Mouse (Mus musculus): ENCODE results near the gene Usp17la. TPM values are rescaled to one million over a fixed set of nuclear protein-coding genes. Genes with fewer than 3 reads are reported as not detected.
"Not testable (repeated sequence)": the region's sequence is repeated elsewhere in the genome, so short reads cannot be mapped to it uniquely, and the experiment has no call there.

Usp17la gene
- not detected in 2 replicates for polyA plus RNA-seq (2014; fragmentation: Nextera tagmentation; extraction: Ambion mirVana)

- not testable (repeated sequence) for H3K4me1 ChIP-seq (ENCODE audit: control insufficient read depth, insufficient read depth, low read length); H3K9me3 ChIP-seq (ENCODE audit: control insufficient read depth, low read depth, low read length); H3K4me2 ChIP-seq (replicated peaks; ENCODE audit: low read depth, low read length); H3K27ac ChIP-seq (ENCODE audit: low read length); H3K9ac ChIP-seq (replicated peaks; ENCODE audit: low read depth, low read length); H3K36me3 ChIP-seq (ENCODE audit: control insufficient read depth, insufficient read depth, low read length); H3K4me3 ChIP-seq (ENCODE audit: low read depth, low read length); ATAC-seq (ENCODE audit: insufficient number of reproducible peaks, insufficient read depth, low FRiP score, low read depth); H3K27me3 ChIP-seq (ENCODE audit: control insufficient read depth, insufficient read depth, low read length)
- 77% methylated on average over 2 of the region's 2 CpGs for WGBS
These were observed at the start of gene Usp17la for GRCm38 (mm10) chr7:104856709-104857108. Gene Usp17la (plus strand): TSS chr7:104857009.

- not testable (repeated sequence) for H3K4me1 ChIP-seq (ENCODE audit: control insufficient read depth, insufficient read depth, low read length); H3K27me3 ChIP-seq (ENCODE audit: control insufficient read depth, insufficient read depth, low read length); H3K4me2 ChIP-seq (replicated peaks; ENCODE audit: low read depth, low read length); H3K36me3 ChIP-seq (ENCODE audit: control insufficient read depth, insufficient read depth, low read length); H3K27ac ChIP-seq (ENCODE audit: low read length); H3K9ac ChIP-seq (replicated peaks; ENCODE audit: low read depth, low read length); ATAC-seq (ENCODE audit: insufficient number of reproducible peaks, insufficient read depth, low FRiP score, low read depth); H3K4me3 ChIP-seq (ENCODE audit: low read depth, low read length); H3K9me3 ChIP-seq (ENCODE audit: control insufficient read depth, low read depth, low read length)
- WGBS, result 76% methylated on average over 8 of the region's 8 CpGs
These were observed 46.5 kb upstream of the Usp17la start for GRCm38 (mm10) chr7:104810335-104810734.

- Histone ChIP-seq H3K27me3 (ENCODE audit: control insufficient read depth, insufficient read depth, low read length) (no peaks in the 10 kb centered on the region), H3K4me1 (ENCODE audit: control insufficient read depth, insufficient read depth, low read length) (no peaks in the 10 kb centered on the region), H3K9ac (replicated peaks; ENCODE audit: low read depth, low read length) (no peak within 1 kb of the TSS), H3K27ac (ENCODE audit: low read length) (no peak within 1 kb of the TSS), H3K36me3 (ENCODE audit: control insufficient read depth, insufficient read depth, low read length) (no peaks in the 10 kb centered on the region), H3K9me3 (ENCODE audit: control insufficient read depth, low read depth, low read length) (no peaks in the 10 kb centered on the region), H3K4me2 (replicated peaks; ENCODE audit: low read depth, low read length) (no peak within 1 kb of the TSS), H3K4me3 (ENCODE audit: low read depth, low read length) (no peak within 1 kb of the TSS)
- no peak for ATAC-seq (ENCODE audit: insufficient number of reproducible peaks, insufficient read depth, low FRiP score, low read depth)
- 67% methylated on average over 1 of the region's 1 CpGs for WGBS
These were observed 14.3 kb upstream of the Usp17la start, which contains the start of gene Usp17lb for GRCm38 (mm10) chr7:104842503-104842902. Gene Usp17lb (minus strand): TSS chr7:104842603.

GRCm38 (mm10) chr7:104843731-104844287, 13.0 kb upstream of the Usp17la start:
- Histone ChIP-seq H3K36me3 (ENCODE audit: control insufficient read depth, insufficient read depth, low read length) (no peaks in the 10 kb centered on the region), H3K9me3 (ENCODE audit: control insufficient read depth, low read depth, low read length) (no peaks in the 10 kb centered on the region), H3K27ac (ENCODE audit: low read length) (no peak overlapping the region), H3K4me3 (ENCODE audit: low read depth, low read length) (no peak overlapping the region), H3K27me3 (ENCODE audit: control insufficient read depth, insufficient read depth, low read length) (no peaks in the 10 kb centered on the region), H3K9ac (replicated peaks; ENCODE audit: low read depth, low read length) (no peak overlapping the region), H3K4me2 (replicated peaks; ENCODE audit: low read depth, low read length) (no peak overlapping the region), H3K4me1 (ENCODE audit: control insufficient read depth, insufficient read depth, low read length) (no peaks in the 10 kb centered on the region)
- 60% methylated on average over 1 of the region's 1 CpGs for WGBS
- ATAC-seq (ENCODE audit: insufficient number of reproducible peaks, insufficient read depth, low FRiP score, low read depth), result no peak

GRCm38 (mm10) chr7:104851546-104851945, 5.3 kb upstream of the Usp17la start:
- H3K27ac ChIP-seq (ENCODE audit: low read length); H3K4me3 ChIP-seq (ENCODE audit: low read depth, low read length); H3K27me3 ChIP-seq (ENCODE audit: control insufficient read depth, insufficient read depth, low read length); H3K4me2 ChIP-seq (replicated peaks; ENCODE audit: low read depth, low read length); ATAC-seq (ENCODE audit: insufficient number of reproducible peaks, insufficient read depth, low FRiP score, low read depth); H3K36me3 ChIP-seq (ENCODE audit: control insufficient read depth, insufficient read depth, low read length); H3K9me3 ChIP-seq (ENCODE audit: control insufficient read depth, low read depth, low read length); H3K9ac ChIP-seq (replicated peaks; ENCODE audit: low read depth, low read length); H3K4me1 ChIP-seq (ENCODE audit: control insufficient read depth, insufficient read depth, low read length): not testable (repeated sequence)
- WGBS, result 84% methylated on average over 2 of the region's 2 CpGs

- Histone ChIP-seq H3K36me3 (ENCODE audit: control insufficient read depth, insufficient read depth, low read length) (no peaks in the 10 kb centered on the region), H3K4me3 (ENCODE audit: low read depth, low read length) (no peak overlapping the region), H3K4me1 (ENCODE audit: control insufficient read depth, insufficient read depth, low read length) (no peaks in the 10 kb centered on the region), H3K27ac (ENCODE audit: low read length) (no peak overlapping the region), H3K4me2 (replicated peaks; ENCODE audit: low read depth, low read length) (no peak overlapping the region), H3K9me3 (ENCODE audit: control insufficient read depth, low read depth, low read length) (no peaks in the 10 kb centered on the region), H3K9ac (replicated peaks; ENCODE audit: low read depth, low read length) (no peak overlapping the region), H3K27me3 (ENCODE audit: control insufficient read depth, insufficient read depth, low read length) (no peaks in the 10 kb centered on the region)
- ATAC-seq (ENCODE audit: insufficient number of reproducible peaks, insufficient read depth, low FRiP score, low read depth), result no peak
- 80% methylated on average over 3 of the region's 3 CpGs for WGBS
These were observed 1.5 kb upstream of the Usp17la start for GRCm38 (mm10) chr7:104855248-104855750.

DNA sequence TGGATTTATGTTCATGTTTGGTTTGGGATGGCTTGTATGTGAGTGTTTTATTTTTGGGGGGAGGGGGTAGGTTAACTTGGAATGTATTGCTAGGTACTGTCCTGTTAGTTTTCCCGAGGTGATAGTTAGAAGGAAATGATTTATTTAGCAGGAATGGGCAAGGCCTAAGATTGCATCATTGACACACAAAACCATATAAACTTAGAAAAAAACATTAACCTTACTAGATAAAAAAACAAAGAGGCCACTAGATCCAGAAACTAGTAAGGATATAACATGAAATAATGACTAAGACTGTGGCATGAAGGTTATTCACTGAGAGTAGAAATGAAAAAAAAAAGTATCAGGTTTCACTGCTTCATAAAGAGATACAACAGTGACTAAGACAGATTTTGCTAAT, 874 bp downstream of the Usp17la start:
- Histone ChIP-seq H3K9ac (replicated peaks; ENCODE audit: low read depth, low read length) (no peak overlapping the region), H3K4me1 (ENCODE audit: control insufficient read depth, insufficient read depth, low read length) (no peaks in the 10 kb centered on the region), H3K4me3 (ENCODE audit: low read depth, low read length) (no peak overlapping the region), H3K36me3 (ENCODE audit: control insufficient read depth, insufficient read depth, low read length) (no peaks in the 10 kb centered on the region), H3K27ac (ENCODE audit: low read length) (no peak overlapping the region), H3K9me3 (ENCODE audit: control insufficient read depth, low read depth, low read length) (no peaks in the 10 kb centered on the region), H3K27me3 (ENCODE audit: control insufficient read depth, insufficient read depth, low read length) (no peaks in the 10 kb centered on the region), H3K4me2 (replicated peaks; ENCODE audit: low read depth, low read length) (no peak overlapping the region)
- ATAC-seq (ENCODE audit: insufficient number of reproducible peaks, insufficient read depth, low FRiP score, low read depth), result no peak
- 69% methylated on average over 1 of the region's 1 CpGs for WGBS

DNA sequence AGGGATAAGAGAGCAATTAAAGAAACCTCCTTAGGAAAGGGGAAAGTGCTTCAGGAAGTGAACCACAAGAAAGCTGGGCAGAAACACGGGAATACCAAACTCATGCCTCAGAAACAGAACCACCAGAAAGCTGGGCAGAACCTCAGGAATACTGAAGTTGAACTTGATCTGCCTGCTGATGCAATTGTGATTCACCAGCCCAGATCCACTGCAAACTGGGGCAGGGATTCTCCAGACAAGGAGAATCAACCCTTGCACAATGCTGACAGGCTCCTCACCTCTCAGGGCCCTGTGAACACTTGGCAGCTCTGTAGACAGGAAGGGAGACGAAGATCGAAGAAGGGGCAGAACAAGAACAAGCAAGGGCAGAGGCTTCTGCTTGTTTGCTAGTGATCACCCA, 4.6 kb downstream of the Usp17la start:
- no peaks in the 10 kb centered on the region for H3K4me1 ChIP-seq (ENCODE audit: control insufficient read depth, insufficient read depth, low read length)
- H3K4me3 ChIP-seq (ENCODE audit: low read depth, low read length), result no peak overlapping the region
- H3K27ac ChIP-seq (ENCODE audit: low read length), result no peak overlapping the region
- H3K9me3 ChIP-seq (ENCODE audit: control insufficient read depth, low read depth, low read length), result no peaks in the 10 kb centered on the region
- no peaks in the 10 kb centered on the region for H3K27me3 ChIP-seq (ENCODE audit: control insufficient read depth, insufficient read depth, low read length)
- H3K36me3 ChIP-seq (ENCODE audit: control insufficient read depth, insufficient read depth, low read length), result no peaks in the 10 kb centered on the region
- no peak for ATAC-seq (ENCODE audit: insufficient number of reproducible peaks, insufficient read depth, low FRiP score, low read depth)
- H3K9ac ChIP-seq (replicated peaks; ENCODE audit: low read depth, low read length), result no peak overlapping the region
- 81% methylated on average over 3 of the region's 3 CpGs for WGBS
- H3K4me2 ChIP-seq (replicated peaks; ENCODE audit: low read depth, low read length), result no peak overlapping the region

DNA sequence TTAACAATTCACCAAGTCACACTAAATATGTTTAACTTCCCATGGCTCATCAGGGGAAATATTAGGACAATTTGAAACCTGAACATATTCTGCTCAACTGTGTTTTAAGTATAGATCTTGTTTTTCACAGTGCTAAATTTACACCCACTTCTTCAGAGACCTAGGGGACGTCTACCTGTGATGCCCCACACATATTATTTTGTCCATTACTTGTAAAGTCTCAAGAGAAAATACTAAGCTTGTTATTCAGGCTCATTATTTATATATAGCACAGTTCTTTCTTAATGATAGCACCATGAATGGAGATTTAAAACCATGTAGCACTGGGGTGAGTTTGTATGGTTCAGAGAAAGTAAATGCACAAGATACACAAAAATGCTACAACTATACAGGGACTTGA, 20.9 kb downstream of the Usp17la start, which contains the start of gene Olfr665:
TSS of gene Olfr665 (plus strand) at position 301 of the 400 bp plus-strand sequence.
- Histone ChIP-seq H3K27ac (ENCODE audit: low read length) (no peak within 1 kb of the TSS), H3K9me3 (ENCODE audit: control insufficient read depth, low read depth, low read length) (no peaks in the 10 kb centered on the region), H3K36me3 (ENCODE audit: control insufficient read depth, insufficient read depth, low read length) (no peaks in the 10 kb centered on the region), H3K9ac (replicated peaks; ENCODE audit: low read depth, low read length) (no peak within 1 kb of the TSS), H3K4me1 (ENCODE audit: control insufficient read depth, insufficient read depth, low read length) (no peaks in the 10 kb centered on the region), H3K4me2 (replicated peaks; ENCODE audit: low read depth, low read length) (no peak within 1 kb of the TSS), H3K27me3 (ENCODE audit: control insufficient read depth, insufficient read depth, low read length) (no peaks in the 10 kb centered on the region), H3K4me3 (ENCODE audit: low read depth, low read length) (no peak within 1 kb of the TSS)
- ATAC-seq (ENCODE audit: insufficient number of reproducible peaks, insufficient read depth, low FRiP score, low read depth), result no peak
- WGBS, result 37% methylated on average over 1 of the region's 1 CpGs

All from stomach, embryonic 14.5 days (tissue).